Mouse (Mus musculus) liver, adult 2 months (tissue): ENCODE results near the gene Cybb.
"Not testable (repeated sequence)": the region's sequence is repeated elsewhere in the genome, so short reads cannot be mapped to it uniquely, and the experiment has no call there.

ENCODE experiments used
- CTCF ChIP-seq: fragments of 200-500 bp; IDR thresholded peaks from 2 replicates; pipeline ENCODE4 v1.5.1; 2011; ENCODE audit warnings: low read depth, low read length, control low read depth
- POLR2A ChIP-seq: fragments of 200-500 bp; IDR thresholded peaks from 2 replicates; pipeline ENCODE4 v1.6.1; 2011; ENCODE audit warnings: low read length, control low read depth; ENCODE audit not compliant: insufficient read depth; ENCODE audit errors: extremely low read depth

GRCm38 (mm10) chrX:9517531-9517930 lies 30.0 kb upstream of the Cybb start:
- not testable (repeated sequence) for TF ChIP-seq POLR2A, CTCF
